Mouse (Mus musculus) adrenal gland (tissue): ENCODE results near the gene Hspa4l.

ENCODE experiments used
- intact Hi-C: fragments of 180-260 bp; cut with DNase I; formaldehyde crosslinking; loops from one replicate; pipeline ENCODE4 v1.15.1; 2025
- long read RNA-seq, 2 experiments: library from polyadenylated mRNA; unstranded; transcript quantifications; one replicate each; pipeline ENCODE4 v2.0.0; 2020; ENCODE audit warnings: borderline replicate concordance in 1 of 2; ENCODE audit not compliant: insufficient replicate concordance in 1 of 2

Gene Hspa4l
- long read RNA-seq, experiment 1, full-length matches to known transcripts, result 18 of 43 reads
- long read RNA-seq, experiment 1, partial matches to known transcripts, result 16 of 43 reads
- long read RNA-seq, experiment 1, other reads (novel, unspliced or antisense), result 9 of 43 reads
- long read RNA-seq, experiment 2, full-length matches to known transcripts, result 18 of 96 reads
- long read RNA-seq, experiment 2, partial matches to known transcripts, result 71 of 96 reads
- long read RNA-seq, experiment 2, other reads (novel, unspliced or antisense), result 7 of 96 reads

- intact Hi-C loops, result loop anchor here (5.0 kb wide), 1 partner anchor 217 kb away; no protein-coding TSS in a partner anchor
Observed at GRCm38 (mm10) chr3:40744024-40744835, at the start of gene Hspa4l. TSS of gene Hspa4l (plus strand) at chr3:40744495.

DNA sequence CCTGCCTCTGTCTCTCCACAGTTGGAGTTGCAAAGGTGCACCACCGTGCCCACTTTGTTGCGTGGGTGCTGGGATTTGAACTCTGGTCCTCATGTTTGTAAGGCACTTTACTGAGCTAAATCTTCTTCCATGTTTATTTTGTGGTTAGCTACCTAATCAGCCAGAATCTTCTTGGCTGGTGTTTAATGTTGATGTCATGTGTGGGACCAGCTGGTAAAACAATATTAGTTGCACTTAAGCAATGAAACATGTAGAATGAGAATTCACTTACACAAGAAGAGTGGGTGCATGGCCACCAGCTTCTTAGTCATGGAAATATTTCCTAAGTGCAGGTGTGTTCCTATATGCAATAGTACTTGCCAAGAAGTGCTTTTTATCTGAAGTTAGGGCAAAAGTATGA, 49.1 kb upstream of the Hspa4l start:
- intact Hi-C loops, result no loop called here

DNA sequence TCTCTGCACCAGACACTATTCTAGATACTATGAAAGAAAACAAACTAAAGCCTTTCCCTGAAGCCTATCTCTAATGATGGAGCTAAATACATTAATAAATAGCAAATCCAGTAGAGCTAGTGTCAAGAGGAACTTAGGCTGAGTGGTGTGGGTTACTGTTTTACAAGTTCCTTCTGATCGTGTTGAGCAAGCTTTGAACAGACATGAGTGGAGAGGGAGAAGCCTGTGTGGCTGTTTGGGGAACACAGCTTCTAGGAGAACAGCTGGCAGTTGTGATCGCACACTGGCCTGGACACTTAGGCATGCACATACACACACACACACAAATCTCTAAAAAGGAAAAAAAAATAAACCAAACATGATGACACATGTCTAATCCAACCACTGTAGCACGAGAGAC, 45.5 kb upstream of the Hspa4l start:
- intact Hi-C loops, result no loop called here

DNA sequence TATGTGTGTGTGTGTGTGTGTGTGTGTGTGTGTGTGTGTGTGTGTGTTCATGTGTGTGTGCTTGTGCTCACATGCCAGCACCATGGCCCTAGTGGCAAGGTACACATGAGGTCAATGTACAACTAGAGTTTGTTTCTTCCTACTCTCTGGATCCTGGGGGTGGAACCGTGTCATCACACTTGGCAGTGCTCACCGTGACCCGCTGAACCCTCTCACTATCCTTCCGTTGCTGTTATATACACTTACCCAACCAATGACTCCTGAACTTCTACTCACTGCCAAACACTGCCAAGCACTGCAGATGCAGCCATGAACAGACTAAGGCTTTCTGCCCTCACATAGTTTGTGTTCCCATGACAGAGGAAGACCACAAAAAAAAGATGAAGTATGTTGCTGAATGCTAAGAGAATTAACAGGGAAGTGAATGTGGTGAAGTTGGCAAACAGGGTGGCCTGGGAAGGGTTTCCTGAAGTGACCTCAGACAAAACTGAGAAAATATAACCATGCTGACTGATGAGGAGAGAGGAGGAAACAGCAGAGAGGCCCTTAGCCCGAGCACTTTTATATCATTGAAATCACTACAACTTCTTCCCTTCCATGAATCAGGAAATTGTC, 39.4 kb upstream of the Hspa4l start:
- intact Hi-C loops, result no loop called here

GRCm38 (mm10) chr3:40708655-40709054, 35.6 kb upstream of the Hspa4l start, which contains the start of gene Slc25a31:
TSS of gene Slc25a31 (plus strand) at chr3:40708855.
- intact Hi-C loops, result no loop called here

- intact Hi-C loops, result no loop called here
Observed at GRCm38 (mm10) chr3:40716056-40716455, 28.2 kb upstream of the Hspa4l start.

DNA sequence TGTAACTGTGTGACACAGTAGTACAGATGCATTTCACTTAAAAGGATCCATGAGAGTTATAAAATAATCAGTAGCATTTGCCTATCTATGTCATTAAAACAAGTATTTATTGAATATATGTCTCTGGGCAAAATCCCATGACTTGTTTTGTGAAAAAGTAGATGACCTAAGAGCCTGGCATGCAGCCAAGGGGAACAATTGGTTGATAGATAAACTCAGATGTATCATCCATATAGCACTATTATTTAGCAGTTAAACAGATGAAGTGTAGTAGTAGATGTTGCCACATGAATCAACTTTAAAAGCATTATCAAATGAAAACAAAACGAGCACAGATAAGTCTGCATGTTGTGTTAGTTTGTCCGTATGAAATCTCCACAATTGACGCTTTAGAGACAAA, 25.3 kb upstream of the Hspa4l start:
- intact Hi-C loops, result no loop called here

DNA sequence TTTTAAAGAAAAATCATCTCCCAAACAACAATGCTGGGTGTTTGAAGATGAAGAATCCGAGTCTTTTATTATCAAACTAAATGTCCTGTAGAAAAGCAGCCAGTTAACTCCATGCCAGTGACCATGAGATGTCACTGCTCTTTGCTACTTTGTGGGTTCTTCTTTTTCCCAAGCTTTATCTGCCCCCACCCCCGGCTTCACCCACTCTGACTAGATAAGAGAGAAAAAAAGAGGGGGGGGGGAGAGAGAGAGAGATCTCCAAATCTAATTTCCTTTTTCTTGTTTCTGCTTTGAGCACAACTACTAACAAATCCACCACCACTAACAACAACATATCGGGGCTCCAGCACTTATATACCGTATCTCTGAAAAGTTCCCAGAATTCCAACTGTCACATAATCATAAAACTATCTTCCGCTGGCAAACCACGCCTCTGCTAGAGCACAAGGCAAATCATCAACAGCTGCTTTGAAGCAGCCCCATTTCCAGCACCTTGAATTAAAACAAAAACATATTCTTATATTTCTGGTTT, 5.8 kb upstream of the Hspa4l start:
- intact Hi-C loops, result no loop called here

- intact Hi-C loops, result loop anchor here (5.0 kb wide), 1 partner anchor 218 kb away; no protein-coding TSS in a partner anchor
Observed at GRCm38 (mm10) chr3:40744836-40745660, 753 bp downstream of the Hspa4l start.

DNA sequence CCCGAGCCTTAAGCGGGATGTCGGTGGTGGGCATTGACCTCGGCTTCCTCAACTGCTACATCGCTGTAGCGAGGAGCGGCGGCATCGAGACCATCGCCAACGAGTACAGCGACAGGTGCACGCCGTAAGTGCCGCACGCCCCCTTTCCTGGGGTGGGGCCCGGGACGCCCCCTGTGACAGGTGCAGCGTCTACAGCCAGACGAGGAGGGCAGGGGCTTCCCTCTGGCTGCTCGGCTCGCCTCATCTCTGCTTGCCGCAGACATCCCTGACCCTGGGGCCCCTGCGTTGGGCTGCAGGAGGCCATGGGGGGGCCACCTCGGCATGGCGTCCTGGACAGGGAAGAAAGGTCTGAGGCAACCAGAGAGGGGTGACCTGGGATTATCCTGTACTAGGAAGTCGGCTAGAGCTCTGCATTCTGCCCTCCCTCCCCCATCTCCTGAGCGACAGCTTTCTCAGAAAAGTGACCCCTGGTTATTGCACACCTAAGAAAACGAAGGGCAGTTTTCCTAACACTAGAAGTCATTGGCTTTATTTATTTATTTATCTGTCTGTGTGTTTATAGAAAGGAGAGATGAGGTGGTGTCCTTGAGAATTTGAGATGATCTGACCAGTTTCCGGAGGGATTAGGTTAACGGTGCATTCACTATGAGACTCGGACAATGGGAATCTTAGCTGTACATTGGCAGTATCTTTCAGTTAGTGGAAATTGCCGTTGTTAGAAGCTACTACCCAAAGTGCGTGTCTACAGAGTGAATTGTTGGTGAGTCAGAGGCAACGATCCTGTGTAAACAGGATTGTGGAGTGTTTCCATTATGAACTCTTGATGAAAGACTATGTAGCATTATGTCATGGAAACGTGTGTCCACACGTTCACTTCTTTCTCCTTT, 1.6 kb downstream of the Hspa4l start:
- intact Hi-C loops, result no loop called here

DNA sequence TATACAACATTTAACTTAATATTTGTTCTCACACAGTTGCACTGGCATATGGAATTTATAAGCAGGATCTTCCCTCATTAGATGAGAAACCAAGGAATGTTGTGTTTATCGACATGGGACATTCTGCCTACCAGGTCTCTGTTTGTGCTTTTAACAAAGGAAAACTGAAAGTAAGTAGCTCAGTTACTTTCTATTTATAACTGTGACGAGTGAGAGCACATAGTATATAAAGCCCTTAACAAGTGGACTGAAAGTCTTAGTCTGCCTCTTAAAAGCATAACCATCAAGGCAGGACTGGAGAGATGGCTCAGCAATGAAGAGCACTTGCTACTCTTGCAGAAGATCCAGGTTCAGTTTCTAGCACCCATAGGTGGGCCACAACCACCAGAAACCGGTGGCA, 16.5 kb downstream of the Hspa4l start:
- intact Hi-C loops, result no loop called here

DNA sequence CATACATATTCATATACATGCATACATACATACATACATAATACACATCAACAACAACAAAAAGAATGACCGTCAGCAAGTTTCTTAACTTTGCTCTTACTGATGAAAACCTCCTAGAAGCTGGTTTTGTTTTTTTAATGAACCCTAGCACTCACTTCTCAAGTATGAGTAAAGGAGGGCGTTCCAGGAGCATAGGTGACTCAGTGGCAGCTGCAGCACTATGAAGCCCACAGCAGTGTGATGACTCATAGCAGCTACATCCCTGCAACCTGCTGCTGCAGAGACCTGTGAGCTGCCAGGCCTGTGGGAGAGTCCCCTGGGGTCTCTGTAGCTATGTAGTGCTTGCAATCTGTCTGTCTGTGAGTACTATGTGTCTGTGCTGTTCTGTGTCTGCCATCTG, 17.0 kb downstream of the Hspa4l start:
- intact Hi-C loops, result no loop called here

DNA sequence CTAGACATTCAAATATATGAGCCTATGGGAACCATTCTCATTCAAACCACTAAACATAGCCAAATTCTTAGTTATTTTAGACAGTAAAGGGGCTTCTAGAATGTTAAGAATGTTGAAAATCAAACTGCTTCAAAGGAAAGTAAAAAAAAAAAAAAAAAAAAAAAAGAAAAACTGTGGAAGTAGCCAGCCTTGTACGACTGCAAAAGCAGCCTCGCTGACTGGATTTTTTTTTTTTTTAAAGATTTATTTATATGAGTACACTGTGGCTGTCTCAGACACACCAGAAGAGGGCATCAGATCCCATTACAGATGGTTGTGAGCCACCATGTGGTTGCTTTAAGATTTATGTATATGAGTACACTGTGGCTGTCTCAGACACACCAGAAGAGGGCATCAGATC, 49.5 kb downstream of the Hspa4l start:
- intact Hi-C loops, result no loop called here

DNA sequence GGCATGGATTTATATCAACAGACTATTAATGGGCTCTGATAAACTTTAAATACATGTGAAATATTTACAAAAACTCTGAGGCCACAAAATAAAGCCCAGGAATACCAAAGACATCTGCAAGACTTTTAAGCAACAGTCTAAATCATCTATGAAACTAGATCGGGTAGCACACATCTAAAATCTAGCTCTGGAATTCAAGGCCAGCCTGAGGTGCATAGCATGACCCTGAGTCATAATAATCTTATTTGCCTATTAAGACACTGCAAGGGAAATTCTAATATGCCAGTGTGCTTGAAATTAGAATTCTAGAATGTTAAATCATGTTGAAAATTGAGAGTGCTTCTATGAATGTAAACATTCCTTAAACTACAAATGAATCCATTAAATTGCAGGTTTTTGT, 53.8 kb downstream of the Hspa4l start:
- intact Hi-C loops, result no loop called here

- intact Hi-C loops, result no loop called here
Observed at GRCm38 (mm10) chr3:40798500-40798899, 54.2 kb downstream of the Hspa4l start.

DNA sequence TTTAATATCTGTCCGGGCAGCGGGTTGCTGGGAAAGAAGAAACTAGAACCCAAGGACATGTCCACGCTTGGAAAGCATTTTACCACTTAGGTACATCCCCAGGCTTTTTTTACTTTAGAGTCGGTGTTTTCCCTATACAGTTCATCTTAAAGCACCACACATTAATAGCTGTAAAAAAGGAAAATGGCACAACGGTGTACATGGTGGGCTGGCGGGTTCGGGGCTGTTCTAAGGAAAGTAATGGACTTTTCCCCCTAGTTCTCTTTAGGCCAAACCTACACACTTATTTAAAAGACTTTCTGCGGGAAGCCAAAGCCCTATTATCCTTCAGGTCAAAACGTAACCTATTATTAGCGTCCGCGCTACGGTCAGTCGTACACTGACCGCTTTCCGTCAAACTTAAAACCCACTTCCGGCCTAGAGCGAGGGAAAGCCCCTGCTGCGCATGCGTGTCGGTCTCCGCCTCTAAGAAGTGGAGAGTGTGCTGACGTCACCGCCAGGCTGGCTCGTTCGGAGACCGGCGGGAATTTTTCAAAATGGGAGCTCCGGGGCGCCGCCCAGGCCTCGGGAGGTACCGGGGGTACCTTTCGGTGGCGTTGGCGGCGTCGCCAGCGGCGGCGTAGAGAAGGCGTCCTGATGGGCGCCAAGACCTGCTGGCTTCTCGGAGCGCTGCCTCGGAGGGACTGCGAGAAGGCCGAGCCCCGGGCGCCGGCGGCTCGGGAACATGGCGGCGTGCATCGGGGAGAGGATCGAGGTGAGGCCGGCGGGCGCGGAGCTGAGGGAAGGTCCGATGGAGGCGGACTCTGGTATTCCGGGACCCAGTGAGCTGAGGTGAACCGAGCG, 55.5 kb downstream of the Hspa4l start, which contains the start of gene Plk4:
Plk4 (plus strand) TSS at position 490 of the 843 bp plus-strand sequence.
- intact Hi-C loops, result no loop called here

DNA sequence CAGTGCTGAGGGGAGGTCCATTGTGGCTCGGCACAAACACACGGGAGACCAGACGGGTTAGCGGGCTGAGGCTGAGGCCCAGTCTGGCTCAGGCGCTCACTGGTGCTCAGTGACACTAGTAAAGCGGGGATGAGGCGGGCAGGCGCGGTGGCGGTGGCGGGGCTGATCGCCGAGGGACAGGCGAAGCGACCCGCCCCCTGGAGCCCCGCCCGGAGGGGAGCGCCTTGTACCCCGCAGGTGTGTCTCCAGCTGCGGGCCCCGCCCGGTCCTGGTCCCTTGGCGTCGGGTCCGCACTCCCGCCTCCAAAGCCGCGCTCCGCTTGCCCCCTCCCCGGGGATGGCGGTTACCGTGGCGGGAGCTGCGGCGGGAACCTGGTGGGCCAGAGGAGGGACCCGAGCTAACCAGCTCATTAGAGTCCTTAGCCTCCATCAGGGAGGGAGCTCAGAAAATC, 56.1 kb downstream of the Hspa4l start:
- intact Hi-C loops, result no loop called here

GRCm38 (mm10) chr3:40806871-40807270, 62.6 kb downstream of the Hspa4l start:
- intact Hi-C loops, result no loop called here

DNA sequence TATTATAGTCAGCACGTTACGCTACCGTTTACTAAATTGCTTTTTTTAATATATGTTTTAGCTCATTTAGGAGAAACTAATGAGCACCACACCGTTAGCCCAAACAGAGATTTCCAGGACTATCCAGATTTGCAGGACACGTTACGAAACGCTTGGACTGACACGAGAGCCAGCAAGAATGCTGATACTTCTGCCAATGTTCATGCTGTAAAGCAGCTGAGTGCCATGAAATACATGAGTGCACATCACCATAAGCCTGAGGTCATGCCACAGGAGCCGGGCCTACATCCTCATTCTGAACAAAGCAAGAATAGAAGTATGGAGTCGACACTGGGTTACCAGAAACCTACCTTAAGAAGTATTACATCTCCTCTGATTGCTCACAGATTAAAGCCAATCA, 64.4 kb downstream of the Hspa4l start:
- intact Hi-C loops, result no loop called here
